Mouse (Mus musculus) neutrophil, adult 83 days (primary cell): Measurements from ENCODE around the gene Vwa5a. TPM values are rescaled to one million over a fixed set of nuclear protein-coding genes. Genes with fewer than 3 reads are reported as not detected.

Experiments
- total RNA-seq, 2 experiments: library from RNA; stranded (reverse); gene quantifications; one replicate each; pipeline ENCODE4 v1.2.4; 2023

Vwa5a gene
- 10 to 100 TPM; 23.1 to 26.8 TPM for total RNA-seq

DNA sequence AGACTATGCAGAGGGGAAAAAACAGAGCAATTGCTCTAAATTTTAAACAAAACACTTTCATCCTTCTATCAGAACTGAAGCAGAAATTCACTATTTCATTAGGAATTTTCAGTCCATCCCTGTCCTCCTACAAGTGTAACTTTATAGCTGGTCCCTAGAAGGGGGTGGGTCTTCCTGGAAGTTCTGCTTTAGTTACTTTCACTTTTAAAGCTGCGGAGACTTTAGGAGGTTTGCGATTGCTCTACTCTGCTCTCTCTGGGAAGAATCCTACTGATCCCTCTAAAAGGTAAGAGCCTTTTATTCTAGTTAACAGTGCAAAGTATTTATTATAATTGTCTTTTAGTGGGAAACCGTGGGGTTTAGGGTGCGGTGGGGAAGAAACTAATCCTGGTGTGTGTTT lies at the start of gene Vwa5a:
Gene Vwa5a (plus strand): TSS at position 167 of the 400 bp plus-strand sequence.

GRCm38 (mm10) chr9:38674501-38674900 lies 43.6 kb upstream of the Vwa5a start, which contains the start of gene Olfr918:
Olfr918 (minus strand) TSS chr9:38674601.

DNA sequence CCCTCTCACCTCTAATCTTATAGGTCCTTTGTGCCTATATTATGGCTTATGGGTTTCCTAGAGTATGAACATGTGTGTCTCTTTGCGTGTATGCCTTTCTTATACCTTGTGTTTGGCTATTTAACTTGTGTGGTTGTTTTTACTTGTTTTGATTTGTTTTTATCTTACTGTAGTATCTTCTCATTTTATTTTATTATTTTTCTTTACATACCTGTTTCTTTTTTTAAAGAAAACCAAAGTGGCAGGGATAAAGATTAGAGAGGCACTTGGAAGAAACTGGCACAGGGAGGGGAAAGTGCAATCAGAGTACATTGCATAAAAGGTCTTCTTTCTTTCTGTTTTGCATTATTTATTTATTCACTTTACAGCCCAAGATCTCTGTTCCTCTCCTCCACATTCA lies 33.9 kb downstream of the Vwa5a start, which contains the start of gene Olfr920:
Gene Olfr920 (plus strand): TSS at position 301 of the 400 bp plus-strand sequence.

GRCm38 (mm10) chr9:38772768-38773167 lies 54.7 kb downstream of the Vwa5a start, which contains the start of gene Olfr921:
Olfr921 (plus strand) TSS chr9:38773068.

Other genes starting within 250 kb of the Vwa5a start
- gene Olfr905, start 247.2 kb upstream of the Vwa5a start, total RNA-seq, result not detected
- not detected for gene Olfr906, start 231.2 kb upstream of the Vwa5a start, total RNA-seq
- gene Olfr907, start 222.5 kb upstream of the Vwa5a start, total RNA-seq, result not detected
- gene Olfr911-ps1, start 196.7 kb upstream of the Vwa5a start, total RNA-seq, result not detected
- not detected for gene Olfr910, start 180.4 kb upstream of the Vwa5a start, total RNA-seq
- not detected for gene Olfr912, start 138.1 kb upstream of the Vwa5a start, total RNA-seq
- gene Olfr913, start 125.5 kb upstream of the Vwa5a start, total RNA-seq, result not detected
- not detected for gene Olfr914, start 113.2 kb upstream of the Vwa5a start, total RNA-seq
- gene Olfr916, start 58.4 kb upstream of the Vwa5a start, total RNA-seq, result not detected
- gene Olfr917, start 52.4 kb upstream of the Vwa5a start, total RNA-seq, result not detected
- not detected for gene Olfr918, start 43.7 kb upstream of the Vwa5a start, total RNA-seq
- not detected for gene Olfr919, start 14.6 kb upstream of the Vwa5a start, total RNA-seq
- gene Olfr920, start 34.0 kb downstream of the Vwa5a start, total RNA-seq, result under 1 TPM in 1 of 2 experiments, not detected in 1; 0.11 TPM
- not detected for gene Olfr921, start 54.8 kb downstream of the Vwa5a start, total RNA-seq
- gene Olfr922, start 96.3 kb downstream of the Vwa5a start, total RNA-seq, result not detected
- not detected for gene Olfr923, start 108.3 kb downstream of the Vwa5a start, total RNA-seq
- gene Olfr924, start 126.2 kb downstream of the Vwa5a start, total RNA-seq, result not detected
- not detected for gene Olfr26, start 136.8 kb downstream of the Vwa5a start, total RNA-seq
- not detected for gene Olfr926, start 158.9 kb downstream of the Vwa5a start, total RNA-seq
- not detected for gene Olfr930, start 211.5 kb downstream of the Vwa5a start, total RNA-seq